Mouse (Mus musculus) E14TG2a.4 (cell line): Measurements from ENCODE around the gene Mfsd11.
"Not testable (repeated sequence)": the region's sequence is repeated elsewhere in the genome, so short reads cannot be mapped to it uniquely, and the experiment has no call there.

ENCODE experiments used
- H3K27me3 ChIP-seq: 2 replicates; pipeline ENCODE4 v1.6.1; 2014; ENCODE audit warnings: low read length, control low read depth; ENCODE audit not compliant: insufficient read depth
- H3K36me3 ChIP-seq: 2 replicates; pipeline ENCODE4 v1.6.1; 2014; ENCODE audit warnings: low read length, control low read depth; ENCODE audit not compliant: insufficient read depth
- H3K4me1 ChIP-seq: replicated peaks from 2 replicates; pipeline ENCODE4 v1.6.1; 2014; ENCODE audit warnings: low read depth, low read length, control low read depth
- H3K4me3 ChIP-seq: replicated peaks from 2 replicates; pipeline ENCODE4 v1.5.1; 2014; ENCODE audit warnings: mild to moderate bottlenecking, low read length
- H3K9me3 ChIP-seq: 2 replicates; pipeline ENCODE4 v1.6.1; 2014; ENCODE audit warnings: low read length, control low read depth
- CTCF ChIP-seq: conservative IDR thresholded peaks from 2 replicates; pipeline ENCODE4 v1.5.1; 2014; ENCODE audit warnings: low read length
- NANOG ChIP-seq: IDR thresholded peaks from 2 replicates; pipeline ENCODE4 v1.6.1; 2014; ENCODE audit warnings: borderline replicate concordance, low read length, mixed read lengths
- POU5F1 ChIP-seq: IDR thresholded peaks from 2 replicates; pipeline ENCODE4 v1.6.1; 2014; ENCODE audit warnings: low read length, borderline replicate concordance

The Mfsd11 gene

GRCm38 (mm10) chr11:116882446-116882845, 30.2 kb downstream of the Mfsd11 start:
- H3K36me3 ChIP-seq, result no peaks in the 10 kb centered on the region
- H3K4me3 ChIP-seq, result no peak overlapping the region
- no peaks in the 10 kb centered on the region for H3K9me3 ChIP-seq
- H3K4me1 ChIP-seq, result peaks cover 50% of the 10 kb centered on the region
- TF ChIP-seq NANOG (0 out of 2 replicates have a peak, but pooled peaks have one; percentile 19), POU5F1 (no peak)
- H3K27me3 ChIP-seq, result 0 out of 2 replicates have a peak, but pooled peaks cover 3% of the 10 kb centered on the region

DNA sequence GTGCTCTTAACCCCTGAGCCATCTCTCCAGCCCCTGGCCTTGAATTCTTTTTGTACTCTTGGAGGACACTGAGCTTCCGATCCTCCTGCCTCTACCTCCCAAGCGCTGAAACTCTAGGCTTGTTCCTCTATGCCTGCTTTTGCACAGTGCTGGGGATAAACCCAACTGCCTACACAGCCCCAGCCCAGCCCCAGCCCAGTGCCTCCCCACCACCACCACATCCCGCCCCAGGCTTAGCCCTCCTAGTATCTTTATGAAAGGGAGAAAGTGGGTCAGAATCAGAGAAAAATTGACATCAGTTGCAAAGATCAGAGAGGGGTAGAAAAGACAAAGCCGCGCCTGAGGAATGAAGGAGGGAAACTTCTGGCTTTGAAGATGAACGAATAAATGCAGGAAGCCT, 31.8 kb downstream of the Mfsd11 start:
- H3K4me1 ChIP-seq, result peaks cover 64% of the 10 kb centered on the region
- no peak for TF ChIP-seq CTCF
- no peak for TF ChIP-seq NANOG
- TF ChIP-seq POU5F1, result no peak
- H3K9me3 ChIP-seq, result no peaks in the 10 kb centered on the region
- H3K4me3 ChIP-seq, result no peak overlapping the region
- H3K36me3 ChIP-seq, result no peaks in the 10 kb centered on the region
- 0 out of 2 replicates have a peak, but pooled peaks cover 3% of the 10 kb centered on the region for H3K27me3 ChIP-seq

DNA sequence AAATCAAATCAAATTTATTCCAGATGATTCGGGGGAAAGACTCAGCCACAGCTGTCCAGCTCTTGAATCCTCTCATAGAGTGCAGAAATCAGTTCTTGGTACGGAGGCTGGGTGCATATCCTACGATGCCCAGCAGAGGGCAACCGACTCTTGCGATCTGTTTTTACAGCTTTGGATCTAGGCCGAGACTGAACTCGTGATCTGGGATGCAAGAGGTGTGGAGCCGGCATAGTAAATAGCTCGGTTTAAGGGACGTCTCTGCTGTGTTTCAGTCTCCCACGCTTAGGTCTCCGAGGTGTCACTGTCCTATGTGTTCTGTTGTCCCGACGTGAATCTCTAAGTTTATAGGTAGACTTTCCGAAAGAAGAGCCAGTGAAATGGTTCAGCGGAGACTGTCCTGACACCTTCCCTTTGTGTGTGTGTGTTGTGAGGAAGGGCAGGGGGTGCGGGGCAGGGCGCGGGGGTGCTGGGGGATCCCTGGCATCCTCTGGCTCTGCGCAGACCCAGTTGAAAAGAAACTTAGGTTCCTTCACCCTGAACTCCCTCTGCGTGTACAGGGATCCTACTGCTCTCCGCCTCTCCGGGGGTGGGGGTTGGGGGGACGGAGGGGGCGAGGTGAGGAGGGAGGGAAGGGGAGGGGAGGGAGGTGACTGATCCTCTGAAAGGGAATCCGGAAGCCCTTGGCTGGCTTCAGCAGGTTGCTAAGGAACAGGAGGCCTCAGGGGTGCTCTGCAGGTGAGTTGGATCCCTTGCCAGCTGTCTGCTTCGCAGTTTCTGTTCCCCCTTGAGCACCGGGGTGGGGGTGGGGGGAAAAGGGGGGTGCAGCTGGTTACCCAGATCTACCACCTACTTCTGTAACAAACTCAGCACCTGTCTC, 33.3 kb downstream of the Mfsd11 start:
- no peaks in the 10 kb centered on the region for H3K36me3 ChIP-seq
- peaks cover 75% of the 10 kb centered on the region for H3K4me1 ChIP-seq
- TF ChIP-seq NANOG (no peak), CTCF (peak; percentile 98)
- no peaks in the 10 kb centered on the region for H3K9me3 ChIP-seq
- 0 out of 2 replicates have a peak, but pooled peaks cover 3% of the 10 kb centered on the region for H3K27me3 ChIP-seq
- peak overlapping the region; percentile 57 for H3K4me3 ChIP-seq

- peaks cover 78% of the 10 kb centered on the region for H3K4me1 ChIP-seq
- H3K9me3 ChIP-seq, result no peaks in the 10 kb centered on the region
- TF ChIP-seq NANOG (no peak), CTCF (no peak), POU5F1 (no peak)
- H3K4me3 ChIP-seq, result no peak overlapping the region
- no peaks in the 10 kb centered on the region for H3K36me3 ChIP-seq
- 0 out of 2 replicates have a peak, but pooled peaks cover 3% of the 10 kb centered on the region for H3K27me3 ChIP-seq
Measured at GRCm38 (mm10) chr11:116887136-116887535, 34.9 kb downstream of the Mfsd11 start.

DNA sequence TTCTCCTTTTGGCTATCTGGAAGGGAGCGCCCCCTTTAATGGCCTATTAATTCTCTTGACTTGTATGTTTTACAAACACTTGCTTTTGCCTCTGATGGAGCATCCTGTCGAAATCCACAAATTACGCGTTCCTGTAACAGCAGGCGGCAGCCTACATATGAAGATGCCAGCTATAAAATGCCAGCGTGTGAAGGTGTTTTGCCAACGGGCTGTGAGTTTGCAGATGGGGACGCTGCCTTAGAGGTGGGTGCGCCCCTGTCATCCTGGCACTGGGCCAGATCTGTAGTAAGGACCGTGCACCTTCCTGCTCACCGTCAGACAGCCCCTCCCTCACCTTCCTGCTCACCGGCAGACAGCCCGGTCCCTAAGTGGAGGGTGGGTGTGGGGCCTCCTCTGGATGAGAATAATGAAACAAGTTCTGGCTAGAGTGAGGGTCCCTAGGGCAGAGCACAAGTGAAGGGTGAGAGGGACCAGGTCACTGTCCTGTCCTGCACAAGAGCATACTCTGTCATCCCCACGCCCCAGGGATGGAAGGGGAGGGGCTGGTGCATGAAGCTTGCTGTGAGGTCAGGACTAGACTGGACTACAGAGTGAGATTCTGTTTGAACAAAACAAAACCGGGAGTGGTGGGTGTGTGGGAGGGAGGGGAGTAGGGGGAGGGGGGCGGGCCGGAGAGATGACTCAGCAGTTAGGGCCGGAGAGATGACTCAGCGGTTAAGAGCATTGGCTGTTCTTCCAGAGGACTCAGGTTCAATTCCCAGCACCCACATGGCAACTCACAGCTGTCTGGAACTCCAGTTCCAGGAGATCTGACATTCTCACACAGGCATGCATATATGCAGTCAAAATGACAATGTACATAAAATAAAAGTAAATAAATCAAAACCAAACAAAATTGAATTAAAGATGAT, 41.5 kb downstream of the Mfsd11 start:
- no peaks in the 10 kb centered on the region for H3K36me3 ChIP-seq
- peak overlapping the region; percentile 41; the same call in 1 of the 2 replicates for H3K4me3 ChIP-seq
- H3K27me3 ChIP-seq, result no peaks in the 10 kb centered on the region
- H3K4me1 ChIP-seq, result peaks cover 89% of the 10 kb centered on the region
- TF ChIP-seq POU5F1 (no peak), CTCF (no peak), NANOG (no peak)
- H3K9me3 ChIP-seq, result peaks cover 10% of the 10 kb centered on the region

- no peaks in the 10 kb centered on the region for H3K27me3 ChIP-seq
- no peak overlapping the region for H3K4me3 ChIP-seq
- no peaks in the 10 kb centered on the region for H3K36me3 ChIP-seq
- TF ChIP-seq CTCF (no peak), NANOG (peak; percentile 14; the same call in 1 of the 2 replicates), POU5F1 (no peak)
- H3K4me1 ChIP-seq, result peaks cover 81% of the 10 kb centered on the region
- peaks cover 10% of the 10 kb centered on the region for H3K9me3 ChIP-seq
Measured at GRCm38 (mm10) chr11:116895402-116895801, 43.2 kb downstream of the Mfsd11 start.

DNA sequence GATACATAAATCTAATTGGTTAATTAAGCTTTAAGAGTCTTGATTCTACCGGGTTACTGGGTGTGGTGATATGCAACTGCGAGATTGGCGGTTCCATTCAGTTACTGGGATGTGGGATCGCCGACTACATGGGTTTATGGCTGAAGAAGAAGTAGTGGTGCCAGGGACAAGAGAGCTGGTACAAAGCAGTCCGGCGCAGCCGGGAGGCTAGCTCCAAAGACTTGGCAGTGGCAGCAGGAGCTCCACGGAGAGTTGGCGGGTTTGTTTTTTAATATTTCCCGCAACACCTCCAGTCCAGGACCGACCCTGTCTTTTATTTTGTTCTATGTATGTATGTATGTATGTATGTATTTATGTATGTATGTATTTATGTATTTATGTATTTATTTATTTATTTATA, 47.0 kb downstream of the Mfsd11 start:
- Histone ChIP-seq H3K27me3 (no peaks in the 10 kb centered on the region), H3K4me3 (no peak overlapping the region), H3K36me3 (0 out of 2 replicates have a peak, but pooled peaks cover 3% of the 10 kb centered on the region), H3K9me3 (peaks cover 18% of the 10 kb centered on the region), H3K4me1 (peaks cover 78% of the 10 kb centered on the region)
- TF ChIP-seq CTCF (no peak), POU5F1 (no peak), NANOG (no peak)

- peaks cover 66% of the 10 kb centered on the region for H3K4me1 ChIP-seq
- not testable (repeated sequence) for H3K4me3 ChIP-seq, H3K27me3 ChIP-seq, H3K36me3 ChIP-seq
- peaks cover 32% of the 10 kb centered on the region for H3K9me3 ChIP-seq
Measured at GRCm38 (mm10) chr11:116902588-116902987, 50.3 kb downstream of the Mfsd11 start.
